Mouse (Mus musculus): Measurements from ENCODE around the gene Tmem63a.
A peak's percentile ranks its signal among the peaks of the same experiment; 100 is the strongest.

Gene Tmem63a

DNA sequence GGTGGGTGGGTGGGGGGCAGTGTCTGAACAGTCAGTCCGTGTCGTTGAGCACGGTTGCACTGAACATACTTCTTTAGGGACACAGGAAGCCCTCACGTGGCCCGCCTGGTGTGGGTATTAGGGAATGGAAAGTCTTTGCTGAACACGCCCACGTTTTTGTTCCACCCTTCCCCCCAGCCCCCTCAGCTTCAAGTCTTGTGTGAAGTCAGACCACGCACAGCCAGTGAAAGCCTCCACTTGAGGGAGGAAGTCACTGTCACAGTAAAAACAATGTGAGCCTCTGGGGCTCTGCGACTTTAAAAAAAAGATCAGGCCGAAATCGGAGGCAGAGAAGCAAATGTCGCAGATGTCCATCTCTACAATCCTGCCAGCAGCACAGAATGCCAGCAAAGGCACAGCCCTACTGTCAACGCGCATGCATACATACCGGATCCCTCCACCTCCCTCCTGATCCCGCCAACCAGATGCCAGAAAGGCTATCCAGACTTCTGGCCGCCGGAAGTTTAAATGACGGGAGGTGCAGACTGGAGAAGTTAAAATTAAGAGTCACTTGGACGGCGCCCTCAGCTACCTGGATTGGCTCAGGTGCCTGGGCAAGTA, 74.5 kb downstream of the Tmem63a start:
- no peaks in the 10 kb centered on the region for H3K36me3 ChIP-seq (ENCODE audit: control insufficient read depth, insufficient read depth, low read length, poor library complexity, severe bottlenecking)
- no peaks in the 10 kb centered on the region for H3K27me3 ChIP-seq (ENCODE audit: control insufficient read depth, insufficient read depth, low read length, poor library complexity, severe bottlenecking)
- peak; percentile 94 for DNase-seq (ENCODE audit: low read depth, low spot score)

DNA sequence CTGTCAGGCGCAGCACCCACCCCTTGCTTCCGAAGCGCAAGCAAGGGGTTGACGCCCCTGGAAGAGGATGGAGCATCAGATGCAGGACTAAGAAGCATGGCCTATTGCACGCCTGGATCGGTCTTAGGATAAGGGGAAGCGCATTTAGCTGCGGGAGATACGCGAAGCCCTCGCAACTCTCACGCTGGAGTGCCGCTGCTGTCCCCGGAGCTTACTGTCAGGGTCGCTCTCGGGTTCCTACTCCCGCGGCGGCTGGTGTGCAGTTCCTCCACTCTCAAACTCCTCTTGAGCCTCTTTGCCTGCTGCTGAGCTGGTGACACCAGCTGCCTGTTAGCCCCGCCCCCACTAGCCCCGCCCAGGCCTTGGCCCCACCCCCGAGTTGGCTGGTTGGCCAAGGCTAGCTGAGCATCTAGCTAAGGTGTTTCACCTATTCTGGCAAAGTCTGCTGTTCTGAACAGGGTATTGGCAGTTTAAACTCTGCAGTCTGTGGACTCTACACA, 75.1 kb downstream of the Tmem63a start:
- no peaks in the 10 kb centered on the region for H3K36me3 ChIP-seq (ENCODE audit: control insufficient read depth, insufficient read depth, low read length, poor library complexity, severe bottlenecking)
- DNase-seq (ENCODE audit: low read depth, low spot score), result peak; percentile 93
- H3K27me3 ChIP-seq (ENCODE audit: control insufficient read depth, insufficient read depth, low read length, poor library complexity, severe bottlenecking), result no peaks in the 10 kb centered on the region

DNA sequence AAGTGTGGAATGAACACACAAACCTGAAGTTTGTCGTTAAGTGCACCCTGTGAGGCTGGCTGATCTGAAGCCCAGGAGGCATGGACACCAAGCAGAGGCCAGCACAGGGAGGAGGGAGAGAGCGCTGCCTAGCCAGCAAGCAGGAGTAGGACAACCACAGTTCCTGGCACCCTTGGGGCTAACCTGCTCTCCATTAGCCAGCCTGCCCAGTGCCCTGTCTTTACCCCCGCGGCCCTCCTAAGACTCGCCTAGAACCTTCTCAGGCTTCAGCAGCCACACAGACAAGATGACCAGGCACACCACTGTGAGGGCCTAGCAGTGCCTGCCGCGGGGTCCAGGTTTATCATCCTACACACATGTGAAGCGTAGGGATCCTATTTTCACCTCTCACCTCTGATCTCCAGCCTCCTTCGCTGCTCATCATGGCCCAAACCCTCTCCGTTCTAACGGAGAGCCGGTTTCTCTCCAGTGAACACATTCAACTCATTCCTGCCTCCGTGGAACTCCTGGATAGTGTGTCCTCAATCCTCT, 75.8 kb downstream of the Tmem63a start:
- no peak for DNase-seq (ENCODE audit: low read depth, low spot score)
- Histone ChIP-seq H3K27me3 (ENCODE audit: control insufficient read depth, insufficient read depth, low read length, poor library complexity, severe bottlenecking) (no peaks in the 10 kb centered on the region), H3K36me3 (ENCODE audit: control insufficient read depth, insufficient read depth, low read length, poor library complexity, severe bottlenecking) (no peaks in the 10 kb centered on the region)

DNA sequence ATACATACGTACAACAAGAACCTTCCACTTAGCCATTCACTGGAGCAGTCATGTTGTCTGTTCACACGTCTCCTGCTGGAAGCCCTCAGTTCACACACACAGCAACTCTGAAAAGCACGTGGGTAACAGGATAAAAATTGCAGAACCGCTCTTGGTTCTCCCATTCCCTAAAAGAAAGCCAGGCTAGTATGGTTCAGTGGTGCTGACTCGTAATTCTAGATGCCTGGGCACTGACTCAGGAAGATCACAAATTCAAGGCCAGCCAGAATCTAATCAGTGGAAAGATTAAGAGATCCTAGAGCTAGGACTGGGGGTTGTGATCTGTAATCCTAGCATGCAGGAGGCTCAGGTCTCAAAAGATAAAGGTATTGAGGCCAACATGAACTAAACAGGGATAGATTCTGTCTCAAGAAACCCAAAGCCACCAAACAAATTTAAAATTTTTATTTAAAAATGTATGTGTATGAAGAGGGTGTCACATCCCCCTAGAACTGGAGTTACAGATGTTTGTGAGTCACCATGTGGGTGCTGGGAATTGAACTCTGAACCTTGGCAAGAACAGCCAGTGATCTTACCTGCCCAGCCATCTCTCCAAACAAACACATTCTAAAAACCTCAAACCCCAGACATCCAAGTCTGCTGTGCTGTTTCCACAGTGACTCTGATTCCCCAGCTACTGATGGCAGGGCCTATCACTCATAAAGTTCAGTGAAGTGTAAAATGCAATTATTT, 78.8 kb downstream of the Tmem63a start, which contains the start of gene Ephx1:
Gene Ephx1 (minus strand): TSS at position 149 of the 732 bp plus-strand sequence.
- Histone ChIP-seq H3K27me3 (ENCODE audit: control insufficient read depth, insufficient read depth, low read length, poor library complexity, severe bottlenecking) (no peaks in the 10 kb centered on the region), H3K36me3 (ENCODE audit: control insufficient read depth, insufficient read depth, low read length, poor library complexity, severe bottlenecking) (no peaks in the 10 kb centered on the region)
- DNase-seq (ENCODE audit: low read depth, low spot score), result no peak

- no peak for DNase-seq (ENCODE audit: low read depth, low spot score)
- H3K27me3 ChIP-seq (ENCODE audit: control insufficient read depth, insufficient read depth, low read length, poor library complexity, severe bottlenecking), result no peaks in the 10 kb centered on the region
- no peaks in the 10 kb centered on the region for H3K36me3 ChIP-seq (ENCODE audit: control insufficient read depth, insufficient read depth, low read length, poor library complexity, severe bottlenecking)
Measured at GRCm38 (mm10) chr1:181021488-181021865, 79.3 kb downstream of the Tmem63a start.

GRCm38 (mm10) chr1:181022265-181022664, 80.1 kb downstream of the Tmem63a start:
- Histone ChIP-seq H3K36me3 (ENCODE audit: control insufficient read depth, insufficient read depth, low read length, poor library complexity, severe bottlenecking) (no peaks in the 10 kb centered on the region), H3K27me3 (ENCODE audit: control insufficient read depth, insufficient read depth, low read length, poor library complexity, severe bottlenecking) (no peaks in the 10 kb centered on the region)
- peak; percentile 93 for DNase-seq (ENCODE audit: low read depth, low spot score)
